Mouse (Mus musculus): ENCODE measurements at regions not wholly inside any gene's neighbourhood (a gene's known extent, or its start where the extent isn't known, plus 50 kb on each side); places are given as distances from the start of the nearest gene placed in this dataset.

- no peak for DNase-seq (ENCODE audit: low spot score)
- Histone ChIP-seq H3K9me3 (replicated peaks) (peaks cover 12% of the 10 kb centered on the region; the same call in 1 of the 2 replicates), H3K4me3 (no peak overlapping the region), H3K4me1 (peaks cover 16% of the 10 kb centered on the region), H3K27ac (replicated peaks) (no peak overlapping the region), H3K27me3 (ENCODE audit: low read depth, poor library complexity, severe bottlenecking) (no peaks in the 10 kb centered on the region), H3K36me3 (no peaks in the 10 kb centered on the region)
- WGBS = 70% methylated on average over 6 of the region's 6 CpGs
Measured at GRCm38 (mm10) chr1:88909864-88910573, 160.2 kb upstream of the Sh3bp4 start.

- H3K4me3 ChIP-seq = no peak overlapping the region
- H3K27ac ChIP-seq (replicated peaks) = no peak overlapping the region
- H3K4me1 ChIP-seq = peaks cover 18% of the 10 kb centered on the region
- H3K27me3 ChIP-seq (ENCODE audit: low read depth, poor library complexity, severe bottlenecking) = no peaks in the 10 kb centered on the region
- DNase-seq (ENCODE audit: low spot score) = no peak
- WGBS = 76% methylated on average over 5 of the region's 5 CpGs
- H3K9me3 ChIP-seq (replicated peaks) = peaks cover 12% of the 10 kb centered on the region; the same call in 1 of the 2 replicates
- H3K36me3 ChIP-seq = no peaks in the 10 kb centered on the region
Measured at GRCm38 (mm10) chr1:88911724-88912123, 158.5 kb upstream of the Sh3bp4 start.

GRCm38 (mm10) chr1:88916531-88917050, 153.6 kb upstream of the Sh3bp4 start:
- DNase-seq (ENCODE audit: low spot score) = no peak
- 84% methylated on average over 4 of the region's 4 CpGs for WGBS
- H3K27ac ChIP-seq (replicated peaks) = 0 out of 2 replicates have a peak overlapping the region, but pooled peaks have one; percentile 42
- H3K36me3 ChIP-seq = no peaks in the 10 kb centered on the region
- H3K4me1 ChIP-seq = 0 out of 2 replicates have a peak, but pooled peaks cover 4% of the 10 kb centered on the region
- no peak overlapping the region for H3K4me3 ChIP-seq
- H3K27me3 ChIP-seq (ENCODE audit: low read depth, poor library complexity, severe bottlenecking) = no peaks in the 10 kb centered on the region
- peaks cover 17% of the 10 kb centered on the region for H3K9me3 ChIP-seq (replicated peaks)

- Histone ChIP-seq H3K4me1 (peaks cover 17% of the 10 kb centered on the region), H3K36me3 (no peaks in the 10 kb centered on the region), H3K4me3 (no peak overlapping the region), H3K27ac (replicated peaks) (no peak overlapping the region), H3K27me3 (ENCODE audit: low read depth, poor library complexity, severe bottlenecking) (no peaks in the 10 kb centered on the region), H3K9me3 (replicated peaks) (peaks cover 5% of the 10 kb centered on the region)
- DNase-seq (ENCODE audit: low spot score) = no peak
- 80% methylated on average over 2 of the region's 2 CpGs for WGBS
Measured at GRCm38 (mm10) chr1:88921401-88921800, 148.8 kb upstream of the Sh3bp4 start.

GRCm38 (mm10) chr1:88923791-88924581, 146.2 kb upstream of the Sh3bp4 start:
- no peaks in the 10 kb centered on the region for H3K36me3 ChIP-seq
- no peak overlapping the region for H3K4me3 ChIP-seq
- H3K27me3 ChIP-seq (ENCODE audit: low read depth, poor library complexity, severe bottlenecking) = no peaks in the 10 kb centered on the region
- WGBS = 64% methylated on average over 7 of the region's 7 CpGs
- DNase-seq (ENCODE audit: low spot score) = peak; percentile 16
- H3K4me1 ChIP-seq = peaks cover 12% of the 10 kb centered on the region
- H3K9me3 ChIP-seq (replicated peaks) = peaks cover 8% of the 10 kb centered on the region
- peak overlapping the region; percentile 73 for H3K27ac ChIP-seq (replicated peaks)

- no peak for DNase-seq (ENCODE audit: low spot score)
- Histone ChIP-seq H3K36me3 (no peaks in the 10 kb centered on the region), H3K4me1 (peaks cover 8% of the 10 kb centered on the region; the same call in 1 of the 2 replicates), H3K27ac (replicated peaks) (no peak overlapping the region), H3K27me3 (ENCODE audit: low read depth, poor library complexity, severe bottlenecking) (no peaks in the 10 kb centered on the region), H3K4me3 (no peak overlapping the region), H3K9me3 (replicated peaks) (peaks cover 9% of the 10 kb centered on the region; the same call in 1 of the 2 replicates)
- WGBS = 94% methylated on average over 1 of the region's 1 CpGs
Measured at GRCm38 (mm10) chr1:88935191-88935590, 135.0 kb upstream of the Sh3bp4 start.

- peaks cover 8% of the 10 kb centered on the region; the same call in 1 of the 2 replicates for H3K4me1 ChIP-seq
- no peaks in the 10 kb centered on the region for H3K36me3 ChIP-seq
- 84% methylated on average over 3 of the region's 3 CpGs for WGBS
- no peaks in the 10 kb centered on the region for H3K27me3 ChIP-seq (ENCODE audit: low read depth, poor library complexity, severe bottlenecking)
- H3K27ac ChIP-seq (replicated peaks) = no peak overlapping the region
- H3K9me3 ChIP-seq (replicated peaks) = peaks cover 9% of the 10 kb centered on the region; the same call in 1 of the 2 replicates
- no peak for DNase-seq (ENCODE audit: low spot score)
- no peak overlapping the region for H3K4me3 ChIP-seq
Measured at GRCm38 (mm10) chr1:88935779-88936178, 134.4 kb upstream of the Sh3bp4 start.

- no peak for DNase-seq (ENCODE audit: low spot score)
- Histone ChIP-seq H3K4me1 (peaks cover 5% of the 10 kb centered on the region; the same call in 1 of the 2 replicates), H3K27me3 (ENCODE audit: low read depth, poor library complexity, severe bottlenecking) (no peaks in the 10 kb centered on the region), H3K27ac (replicated peaks) (no peak overlapping the region), H3K9me3 (replicated peaks) (peaks cover 9% of the 10 kb centered on the region; the same call in 1 of the 2 replicates), H3K36me3 (no peaks in the 10 kb centered on the region), H3K4me3 (no peak overlapping the region)
- 79% methylated on average over 1 of the region's 1 CpGs for WGBS
Measured at GRCm38 (mm10) chr1:88937327-88937726, 132.9 kb upstream of the Sh3bp4 start.

GRCm38 (mm10) chr1:88938458-88938857, 131.8 kb upstream of the Sh3bp4 start:
- Histone ChIP-seq H3K4me1 (peaks cover 5% of the 10 kb centered on the region; the same call in 1 of the 2 replicates), H3K9me3 (replicated peaks) (peaks cover 9% of the 10 kb centered on the region; the same call in 1 of the 2 replicates), H3K27ac (replicated peaks) (peak overlapping the region; percentile 14; the same call in 1 of the 2 replicates), H3K4me3 (no peak overlapping the region), H3K36me3 (no peaks in the 10 kb centered on the region), H3K27me3 (ENCODE audit: low read depth, poor library complexity, severe bottlenecking) (no peaks in the 10 kb centered on the region)
- WGBS = 71% methylated on average over 7 of the region's 7 CpGs
- DNase-seq (ENCODE audit: low spot score) = no peak

- 93% methylated on average over 8 of the region's 8 CpGs for WGBS
- Histone ChIP-seq H3K27me3 (ENCODE audit: low read depth, poor library complexity, severe bottlenecking) (no peaks in the 10 kb centered on the region), H3K4me1 (no peaks in the 10 kb centered on the region), H3K36me3 (no peaks in the 10 kb centered on the region), H3K27ac (replicated peaks) (no peak overlapping the region), H3K4me3 (no peak overlapping the region), H3K9me3 (replicated peaks) (no peaks in the 10 kb centered on the region)
- no peak for DNase-seq (ENCODE audit: low spot score)
Measured at GRCm38 (mm10) chr1:88943039-88943438, 127.2 kb upstream of the Sh3bp4 start.

- Histone ChIP-seq H3K27me3 (ENCODE audit: low read depth, poor library complexity, severe bottlenecking) (no peaks in the 10 kb centered on the region), H3K36me3 (no peaks in the 10 kb centered on the region), H3K4me3 (no peak overlapping the region), H3K9me3 (replicated peaks) (peaks cover 7% of the 10 kb centered on the region; the same call in 1 of the 2 replicates), H3K27ac (replicated peaks) (no peak overlapping the region), H3K4me1 (no peaks in the 10 kb centered on the region)
- WGBS = 91% methylated on average over 10 of the region's 10 CpGs
- no peak for DNase-seq (ENCODE audit: low spot score)
Measured at GRCm38 (mm10) chr1:88945868-88946267, 124.3 kb upstream of the Sh3bp4 start.

GRCm38 (mm10) chr1:88946374-88946773, 123.8 kb upstream of the Sh3bp4 start:
- no peak overlapping the region for H3K4me3 ChIP-seq
- no peaks in the 10 kb centered on the region for H3K27me3 ChIP-seq (ENCODE audit: low read depth, poor library complexity, severe bottlenecking)
- DNase-seq (ENCODE audit: low spot score) = no peak
- 92% methylated on average over 8 of the region's 8 CpGs for WGBS
- H3K36me3 ChIP-seq = no peaks in the 10 kb centered on the region
- H3K27ac ChIP-seq (replicated peaks) = no peak overlapping the region
- no peaks in the 10 kb centered on the region for H3K4me1 ChIP-seq
- H3K9me3 ChIP-seq (replicated peaks) = peaks cover 7% of the 10 kb centered on the region; the same call in 1 of the 2 replicates

Data from midbrain, embryonic 10.5 days (tissue).